Mouse (Mus musculus) heart, postnatal 36 days (tissue): ENCODE measurements around the gene Pex11b. TPM values are rescaled to one million over a fixed set of nuclear protein-coding genes. Genes with fewer than 3 reads are reported as not detected.
"Not testable (repeated sequence)": the region's sequence is repeated elsewhere in the genome, so short reads cannot be mapped to it uniquely, and the experiment has no call there.

Experiments used
- DNase-seq, 2 experiments: peaks; one replicate each; pipeline ENCODE4 v3.0.0; 2021 to 2022
- intact Hi-C: fragments of 180-260 bp; cut with DNase I; formaldehyde crosslinking; loops from one replicate; pipeline ENCODE4 v1.15.1; 2025
- total RNA-seq, 2 experiments: library from RNA; stranded (reverse); gene quantifications; 2 replicates each; pipeline ENCODE4 v1.2.3; 2021

Pex11b gene
- total RNA-seq, 2 experiments from 2014 or later: 33.5 to 36.8 TPM

GRCm38 (mm10) chr3:96669727-96670468 is 34.7 kb downstream of the Pex11b start, which contains the start of gene Ankrd35:
Gene Ankrd35, plus strand, starts transcription at chr3:96670131.
- intact Hi-C loops: loop anchor here (2.0 to 5.0 kb wide), 2 partner anchors 25 to 37 kb away; partner anchors contain the start of gene Nudt17

GRCm38 (mm10) chr3:96671519-96671918 is 36.3 kb downstream of the Pex11b start:
- intact Hi-C loops: loop anchor here (2.0 kb wide), 1 partner anchor 23 kb away; no protein-coding TSS in a partner anchor
- DNase-seq: no peak

More at GRCm38 (mm10) chr3:96669727-96670468, 34.7 kb downstream of the Pex11b start, which contains the start of gene Ankrd35:
- DNase-seq: peak; percentile 71 to 75

- no peak for DNase-seq
- intact Hi-C loops: no loop called here
Observed at GRCm38 (mm10) chr3:96673514-96673913, 38.3 kb downstream of the Pex11b start.

- DNase-seq: no peak
- intact Hi-C loops: no loop called here
Observed at GRCm38 (mm10) chr3:96674442-96674841, 39.3 kb downstream of the Pex11b start.

- intact Hi-C loops: no loop called here
- no peak for DNase-seq
Observed at GRCm38 (mm10) chr3:96675171-96675570, 40.0 kb downstream of the Pex11b start.

- intact Hi-C loops: no loop called here
Observed at GRCm38 (mm10) chr3:96675690-96676089, 40.5 kb downstream of the Pex11b start.

GRCm38 (mm10) chr3:96678456-96678855 is 43.3 kb downstream of the Pex11b start:
- DNase-seq: no peak
- intact Hi-C loops: no loop called here

More at GRCm38 (mm10) chr3:96675690-96676089, 40.5 kb downstream of the Pex11b start:
- DNase-seq: no peak

- intact Hi-C loops: no loop called here
Observed at GRCm38 (mm10) chr3:96679159-96679674, 44.0 kb downstream of the Pex11b start.

GRCm38 (mm10) chr3:96680269-96680956 is 45.2 kb downstream of the Pex11b start:
- DNase-seq: no peak
- intact Hi-C loops: no loop called here

More at GRCm38 (mm10) chr3:96679159-96679674, 44.0 kb downstream of the Pex11b start:
- no peak for DNase-seq

- intact Hi-C loops: no loop called here
- DNase-seq: no peak
Observed at GRCm38 (mm10) chr3:96683496-96683895, 48.3 kb downstream of the Pex11b start.

GRCm38 (mm10) chr3:96684151-96684821 is 49.1 kb downstream of the Pex11b start:
- peak in 1 of 2 experiments; percentile 17 for DNase-seq
- intact Hi-C loops: no loop called here

GRCm38 (mm10) chr3:96684822-96685156 is 49.6 kb downstream of the Pex11b start:
- DNase-seq: peak in 1 of 2 experiments; percentile 23
- intact Hi-C loops: no loop called here

- DNase-seq, intact Hi-C loops: not testable (repeated sequence)
Observed at GRCm38 (mm10) chr3:96686057-96686456, 50.9 kb downstream of the Pex11b start.

- intact Hi-C loops: no loop called here
- no peak for DNase-seq
Observed at GRCm38 (mm10) chr3:96688854-96689253, 53.7 kb downstream of the Pex11b start.

GRCm38 (mm10) chr3:96690298-96690697 is 55.1 kb downstream of the Pex11b start:
- intact Hi-C loops: no loop called here
- no peak for DNase-seq

GRCm38 (mm10) chr3:96692506-96692905 is 57.3 kb downstream of the Pex11b start:
- intact Hi-C loops: no loop called here

GRCm38 (mm10) chr3:96693579-96693978 is 58.4 kb downstream of the Pex11b start:
- intact Hi-C loops: no loop called here
- no peak for DNase-seq

More at GRCm38 (mm10) chr3:96692506-96692905, 57.3 kb downstream of the Pex11b start:
- peak; percentile 35 to 36 for DNase-seq
